Mouse (Mus musculus) thymus, postnatal 10 days (tissue): ENCODE measurements around the gene Atxn3.
"Not testable (repeated sequence)": the region's sequence is repeated elsewhere in the genome, so short reads cannot be mapped to it uniquely, and the experiment has no call there.

Source experiments
- DNase-seq, 2 experiments: peaks; one replicate each; pipeline ENCODE4 v3.0.0; 2021; ENCODE audit warnings: low spot score in 2 of 2

Atxn3 gene

DNA sequence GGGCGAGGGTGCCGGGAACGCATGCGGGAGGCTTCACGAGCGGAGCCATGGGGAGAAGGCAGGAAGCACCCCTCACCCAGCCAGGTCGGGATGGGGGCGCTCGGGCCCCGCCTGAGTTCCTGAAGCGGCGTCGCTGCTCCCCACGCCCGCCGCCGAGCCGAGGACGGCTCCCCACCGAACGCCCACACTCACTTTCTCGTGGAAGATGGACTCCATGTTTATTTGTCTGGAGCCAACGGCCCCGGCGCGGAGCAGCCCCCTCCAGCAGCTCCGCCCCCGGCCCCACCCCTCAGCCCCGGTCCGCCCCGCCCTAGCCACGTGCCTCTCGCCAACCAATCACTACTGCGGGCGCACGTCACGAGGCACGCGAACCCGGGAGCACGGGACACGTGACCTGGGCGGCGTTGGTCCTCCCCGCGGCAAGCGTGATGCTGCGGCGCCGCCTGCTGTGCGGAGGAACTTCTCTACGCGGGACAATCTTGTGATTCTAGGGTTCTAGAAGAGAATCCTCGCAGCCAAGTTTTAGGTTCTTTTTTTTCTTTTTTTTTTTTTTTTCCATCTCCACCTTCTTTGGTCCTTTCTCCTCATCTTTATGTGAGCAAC, at the start of gene Atxn3:
Gene Atxn3, minus strand, starts transcription at position 305 of the 603 bp plus-strand sequence.
- DNase-seq, result peak; percentile 96

DNA sequence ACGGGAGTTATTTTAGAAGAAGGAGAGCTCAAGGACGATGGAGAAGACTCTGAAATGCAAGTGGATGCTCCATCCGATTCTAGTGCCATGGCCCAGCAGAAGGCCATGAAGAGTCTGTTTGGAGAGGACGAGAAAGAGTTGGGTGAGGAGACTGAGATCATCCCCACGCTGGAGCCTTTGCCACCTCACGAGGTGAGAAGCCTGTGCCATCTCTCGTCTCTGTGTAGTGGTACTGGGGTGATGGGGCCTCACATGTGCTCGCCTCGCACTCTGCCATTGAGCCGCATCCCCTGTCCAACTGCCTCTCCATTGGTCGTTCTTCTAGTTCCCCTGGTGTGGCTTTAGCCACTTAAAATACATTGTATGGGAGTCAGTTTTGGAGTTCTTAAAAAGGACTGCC, 42.7 kb upstream of the Atxn3 start:
- no peak for DNase-seq

DNA sequence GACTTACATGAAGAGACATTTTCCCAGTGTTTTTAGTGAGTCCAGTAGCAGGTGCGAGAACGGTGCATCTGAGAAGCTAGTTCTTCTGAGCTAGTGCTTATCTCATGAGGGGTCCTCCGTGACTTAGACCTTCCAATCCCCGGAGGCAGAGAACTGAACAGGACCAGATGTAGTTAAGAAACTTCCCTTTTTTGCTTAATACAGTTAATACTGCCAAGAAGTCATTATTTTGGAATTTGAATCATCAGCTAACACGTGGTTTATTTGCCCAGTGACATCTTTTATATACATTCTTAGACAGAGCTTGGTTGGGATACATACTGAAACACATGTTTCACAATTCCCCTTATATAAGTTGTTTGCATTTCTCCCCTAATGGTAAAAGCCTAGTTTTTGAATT, 40.9 kb upstream of the Atxn3 start:
- no peak for DNase-seq

DNA sequence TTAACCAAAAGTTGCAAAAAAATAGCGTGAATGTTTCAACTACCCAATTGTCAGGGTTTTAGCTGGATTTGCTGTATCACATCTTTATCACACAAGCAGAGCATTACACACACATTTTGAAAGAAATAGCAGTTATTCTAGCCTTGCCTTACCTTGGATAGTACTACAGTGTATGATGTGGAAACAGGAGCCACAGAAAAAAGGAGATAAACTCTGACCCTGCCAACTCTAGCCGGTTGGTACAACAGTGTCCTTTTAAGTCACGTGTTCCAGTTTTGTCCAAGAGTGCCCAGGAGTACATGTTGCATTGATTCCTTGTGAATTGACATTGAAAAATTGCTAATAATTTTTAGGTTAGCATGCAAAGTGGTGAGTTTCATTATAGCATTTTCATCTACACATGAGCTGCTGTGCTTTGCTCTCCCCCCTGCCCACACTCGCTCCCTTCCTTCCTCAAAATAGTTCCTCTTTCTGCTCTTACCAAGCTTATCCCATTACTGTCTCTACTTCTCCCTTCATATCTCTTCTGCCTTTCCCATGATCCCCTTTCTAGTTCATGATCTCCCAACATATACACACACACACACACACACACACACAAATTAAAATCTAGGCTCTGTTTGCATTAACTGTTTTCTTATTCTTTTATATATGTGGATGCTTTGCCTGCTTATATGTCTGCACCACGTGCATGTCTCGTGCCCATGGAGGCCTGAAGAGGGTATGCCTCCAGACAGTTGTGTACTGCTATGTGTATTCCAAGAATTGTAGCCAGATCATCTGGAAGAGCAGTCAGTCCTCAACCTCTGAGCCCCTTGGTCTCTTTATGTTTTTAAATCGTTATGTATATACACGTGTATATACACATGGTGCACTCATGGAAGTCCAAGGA, 36.8 kb upstream of the Atxn3 start:
- no peak for DNase-seq

DNA sequence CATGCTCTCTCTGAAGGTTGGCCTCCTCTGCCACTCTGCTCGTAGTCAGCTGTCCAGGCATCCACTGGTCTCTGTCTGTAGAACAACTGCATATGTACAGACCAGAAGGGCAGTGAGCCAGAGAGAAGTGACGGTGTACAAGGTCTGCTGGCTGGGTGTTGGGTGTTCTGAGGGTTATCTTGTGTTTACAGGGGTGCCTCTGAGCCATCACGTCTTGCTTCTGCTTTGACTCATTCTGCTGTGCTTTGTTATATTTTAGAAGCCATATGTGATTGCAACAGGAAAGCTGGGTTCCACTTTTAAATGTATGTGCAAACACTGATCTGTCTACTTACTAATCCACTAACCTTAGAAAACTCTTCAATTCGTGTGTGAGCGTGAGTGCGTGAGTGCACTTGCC, 29.6 kb upstream of the Atxn3 start:
- DNase-seq, result no peak

DNA sequence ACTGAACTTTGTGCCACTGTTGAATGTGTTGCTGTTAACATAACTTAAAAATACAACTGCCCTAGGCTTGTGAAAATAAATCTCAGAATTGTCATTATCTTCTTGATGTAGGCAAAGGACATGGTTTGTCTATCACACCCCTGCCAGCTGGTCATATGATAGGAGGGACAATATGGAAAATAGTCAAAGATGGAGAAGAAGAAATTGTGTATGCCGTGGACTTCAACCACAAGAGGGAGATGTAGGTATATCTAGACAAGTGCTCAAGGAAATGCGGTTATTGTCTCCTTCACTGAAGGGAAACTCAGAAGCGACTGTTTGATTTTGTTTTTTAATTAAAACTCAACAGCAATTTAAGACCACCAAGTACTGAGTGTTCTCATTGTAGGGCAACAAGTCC, 27.1 kb upstream of the Atxn3 start:
- DNase-seq, result no peak

DNA sequence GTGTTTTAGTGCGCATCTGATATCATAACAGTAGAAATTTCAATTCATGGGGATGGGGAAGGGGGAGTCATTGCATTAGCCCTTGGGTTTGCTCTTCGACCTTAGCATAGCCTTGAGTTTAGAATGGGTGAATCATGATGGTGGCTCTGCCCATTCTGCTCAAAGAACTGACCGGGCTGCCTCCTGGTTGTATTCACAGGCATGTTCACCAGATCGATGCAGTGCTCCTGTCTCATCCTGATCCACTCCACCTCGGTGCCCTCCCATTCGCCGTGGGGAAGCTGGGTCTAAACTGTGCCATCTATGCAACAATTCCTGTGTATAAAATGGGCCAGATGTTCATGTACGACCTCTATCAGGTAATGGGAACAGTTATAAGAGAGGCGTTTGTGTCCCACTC, 24.9 kb upstream of the Atxn3 start:
- DNase-seq, result no peak

DNA sequence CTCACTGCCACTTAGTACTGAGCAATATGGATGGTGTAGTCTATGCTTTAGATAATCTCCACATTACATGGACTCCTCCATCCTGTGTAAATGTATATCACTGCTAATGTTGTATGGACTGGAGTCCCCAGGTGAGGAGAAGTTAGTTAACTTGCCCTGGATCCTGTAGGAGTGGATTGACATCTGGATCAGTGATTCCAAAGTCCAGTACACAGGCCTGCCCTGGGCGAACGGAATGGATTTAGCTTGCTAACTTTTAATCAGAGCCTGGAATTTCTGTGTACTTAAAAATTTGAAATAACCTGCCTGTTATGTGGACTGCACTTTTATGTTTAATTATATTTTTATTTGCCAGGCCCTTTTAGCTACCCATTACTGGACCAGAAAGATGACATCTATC, 23.5 kb upstream of the Atxn3 start:
- no peak for DNase-seq

DNA sequence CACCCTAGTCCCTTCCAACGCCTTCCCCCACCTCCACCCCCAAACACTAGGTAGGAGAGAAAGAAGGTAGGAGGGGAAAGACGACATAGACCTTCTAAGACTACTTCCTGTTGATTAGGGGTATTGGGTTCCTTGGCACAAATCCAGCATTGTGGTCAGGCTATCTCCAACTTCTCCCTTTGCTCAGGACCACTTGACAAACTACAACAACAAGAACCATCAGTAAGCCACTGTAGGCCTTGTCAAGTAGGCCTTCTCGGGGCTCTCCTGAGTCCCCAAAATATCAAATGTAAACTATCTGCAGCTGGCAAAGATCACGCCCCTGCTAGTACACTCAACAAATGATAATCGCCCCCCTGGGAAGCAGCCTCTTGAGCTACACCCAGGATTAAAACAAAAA, 22.2 kb upstream of the Atxn3 start:
- DNase-seq, result no peak

DNA sequence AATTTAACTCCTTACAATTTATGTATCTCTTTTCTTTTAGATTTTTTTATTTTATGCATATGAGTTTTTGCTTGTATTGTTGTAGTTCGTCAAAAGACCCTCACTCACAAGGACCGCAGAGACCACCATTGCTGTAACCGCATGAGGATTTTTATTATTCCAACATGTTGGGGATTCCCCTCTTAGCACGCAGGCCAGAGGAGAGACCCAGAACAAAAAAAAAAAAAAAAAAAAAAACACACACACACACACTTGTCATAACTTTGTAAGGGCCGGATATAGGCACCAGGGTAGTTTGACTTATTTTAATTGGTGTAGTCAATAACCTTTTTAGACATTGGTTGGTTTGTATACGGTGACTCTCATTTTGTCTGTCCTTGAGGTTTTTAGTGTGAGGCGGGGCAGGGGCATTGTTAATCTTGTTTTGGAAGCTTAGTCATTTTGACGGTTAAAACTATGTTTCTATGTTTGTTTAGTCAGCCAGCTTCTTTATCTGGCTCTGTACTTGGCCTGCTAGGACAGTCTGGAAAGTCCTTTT, 21.2 kb upstream of the Atxn3 start:
- DNase-seq, result no peak

DNA sequence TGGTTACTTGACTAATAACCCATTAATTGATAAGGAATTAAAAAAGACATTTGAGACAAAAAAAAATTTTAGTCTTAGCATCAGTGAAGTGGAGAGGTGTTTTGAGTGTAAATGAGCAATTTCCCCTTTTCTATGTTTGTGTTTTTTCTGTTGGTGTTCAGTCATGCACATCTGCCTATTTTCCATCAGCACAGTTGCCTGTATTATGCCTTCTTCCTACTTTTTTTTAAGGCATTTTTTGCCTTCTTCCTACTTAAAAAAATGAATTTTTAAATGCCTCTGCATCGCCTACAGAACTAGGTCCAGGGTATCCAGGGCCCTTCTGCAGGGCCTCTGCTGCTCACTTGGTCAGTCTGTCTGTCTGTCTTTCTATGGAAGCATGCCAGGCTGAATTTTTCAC, 20.5 kb upstream of the Atxn3 start:
- DNase-seq, result no peak

DNA sequence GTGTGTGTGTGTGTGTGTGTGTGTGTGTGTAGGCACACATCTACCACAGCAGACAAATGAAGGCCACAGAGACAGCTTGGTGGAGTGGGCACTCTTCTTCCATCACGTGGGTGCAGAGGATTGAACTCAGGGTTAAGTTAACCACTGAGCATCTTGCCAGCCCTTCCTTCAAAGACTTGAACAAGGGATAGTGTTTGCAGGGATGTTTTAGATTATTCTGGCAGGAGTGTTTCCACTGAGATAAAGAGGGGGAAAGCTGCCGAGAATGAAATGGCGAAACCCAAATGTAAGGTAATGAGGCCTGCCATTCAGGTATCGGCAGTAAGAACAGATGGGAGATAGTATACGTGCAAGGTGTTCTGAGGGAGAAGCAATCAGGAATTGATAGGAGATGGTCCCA, 20.1 kb upstream of the Atxn3 start:
- DNase-seq, result no peak

DNA sequence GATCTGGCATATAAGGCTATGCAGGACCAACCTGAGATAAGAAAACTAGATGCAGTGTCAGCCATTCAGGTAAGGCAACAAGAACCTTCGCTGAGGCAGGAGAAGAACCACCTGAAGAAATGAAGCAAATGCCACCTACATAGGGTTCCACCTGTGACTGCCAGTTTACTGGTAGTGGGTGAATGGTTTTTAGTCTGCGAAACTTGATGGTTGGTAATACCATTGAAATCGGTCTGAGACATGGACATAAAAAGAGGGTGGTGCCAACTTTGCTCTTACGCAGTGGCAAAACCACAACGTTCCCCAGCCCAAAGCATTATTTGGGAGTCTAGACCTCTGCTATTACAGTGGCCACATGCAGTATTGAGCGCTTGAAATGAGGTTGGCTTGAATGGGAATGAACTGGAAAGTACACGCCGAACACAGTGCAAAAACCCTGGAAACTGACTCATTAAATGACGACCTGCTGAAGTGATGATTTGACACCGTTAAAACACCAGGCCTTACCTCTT, 19.4 kb upstream of the Atxn3 start:
- DNase-seq, result no peak

DNA sequence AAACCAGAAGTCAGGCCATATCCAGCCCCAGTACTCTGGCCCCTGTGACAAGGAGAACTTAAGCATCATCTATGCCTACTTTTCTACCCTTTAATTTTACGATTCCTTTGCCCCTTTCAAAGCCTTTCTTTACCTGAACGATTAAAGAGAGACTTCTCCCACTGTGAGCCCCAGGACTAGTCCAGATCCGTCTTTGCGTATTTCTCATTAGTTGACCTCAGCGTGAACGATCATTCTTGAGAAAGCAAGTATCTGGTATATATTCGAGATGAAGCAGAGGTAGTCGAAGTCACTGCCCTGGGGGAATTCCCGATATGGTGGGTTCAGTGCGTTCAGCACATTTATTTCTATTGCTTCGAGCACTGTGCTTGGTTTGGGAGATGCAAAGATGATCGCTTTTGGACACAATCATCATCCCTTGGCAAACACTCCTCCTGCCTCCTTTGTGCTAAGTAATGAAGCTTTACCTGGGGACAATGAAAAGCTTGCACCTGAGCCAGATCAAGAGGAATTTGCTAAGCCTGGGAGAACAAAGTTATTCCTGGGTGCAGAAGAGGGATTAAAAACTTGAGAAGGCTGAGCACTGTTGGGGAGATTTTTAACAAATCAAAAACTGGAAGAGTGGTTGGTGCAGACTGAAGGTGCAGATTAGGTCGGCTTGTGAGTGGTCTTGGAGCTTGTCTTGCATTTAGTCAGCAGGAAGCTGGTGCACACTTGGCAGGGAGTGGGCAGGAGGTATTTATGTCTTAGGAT, 18.8 kb upstream of the Atxn3 start:
- DNase-seq, result no peak

DNA sequence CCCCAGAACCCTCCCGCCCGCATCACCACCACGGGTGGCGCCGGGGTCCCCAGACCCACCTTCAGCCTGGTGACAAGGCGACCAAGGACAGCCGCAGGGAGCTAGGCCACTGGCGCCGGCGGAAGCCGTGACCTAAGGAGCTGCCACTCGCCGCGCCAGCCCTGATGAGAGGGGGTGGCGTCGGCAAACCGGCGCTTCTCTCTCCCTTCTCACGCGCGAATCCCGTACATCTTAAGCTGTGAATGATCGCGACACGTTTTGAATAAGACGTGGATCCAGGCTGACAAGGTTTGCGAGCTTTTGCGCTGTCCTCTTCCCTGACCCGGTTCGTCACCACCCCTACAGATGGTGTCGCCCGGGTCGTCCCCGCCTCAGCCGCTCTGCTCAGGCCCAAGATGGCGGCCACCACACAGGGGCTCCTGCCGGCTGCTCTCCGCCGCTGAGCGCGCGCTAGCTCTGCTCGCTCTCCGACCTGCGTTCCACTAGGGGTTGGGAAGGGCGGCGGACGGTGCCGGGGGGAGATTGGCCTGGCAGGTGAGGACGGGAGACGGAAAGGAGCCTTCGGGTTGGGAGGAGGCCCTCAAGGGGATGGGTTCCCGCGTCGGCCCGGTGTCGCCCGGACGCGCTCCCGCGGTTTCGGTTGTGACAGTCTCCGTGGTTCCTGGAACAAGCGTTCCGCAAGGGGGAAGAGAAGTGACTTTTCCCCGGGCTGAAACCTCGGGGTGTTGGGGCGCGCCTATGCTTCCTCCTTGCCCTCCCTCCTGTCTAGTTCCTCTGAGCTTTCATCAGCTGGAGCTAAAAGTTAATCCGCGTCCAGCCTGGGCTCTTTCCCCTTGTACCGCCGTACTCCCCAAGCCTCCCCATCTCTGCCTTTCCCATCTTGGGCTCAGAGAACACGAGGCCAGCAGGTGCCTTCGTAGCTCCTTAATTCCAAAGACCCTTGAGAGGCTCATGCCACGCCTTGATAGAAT, 17.8 kb upstream of the Atxn3 start, which contains the start of gene Cpsf2:
Gene Cpsf2, plus strand, starts transcription at position 388 of the 971 bp plus-strand sequence.
- peak; percentile 71 to 75 for DNase-seq

DNA sequence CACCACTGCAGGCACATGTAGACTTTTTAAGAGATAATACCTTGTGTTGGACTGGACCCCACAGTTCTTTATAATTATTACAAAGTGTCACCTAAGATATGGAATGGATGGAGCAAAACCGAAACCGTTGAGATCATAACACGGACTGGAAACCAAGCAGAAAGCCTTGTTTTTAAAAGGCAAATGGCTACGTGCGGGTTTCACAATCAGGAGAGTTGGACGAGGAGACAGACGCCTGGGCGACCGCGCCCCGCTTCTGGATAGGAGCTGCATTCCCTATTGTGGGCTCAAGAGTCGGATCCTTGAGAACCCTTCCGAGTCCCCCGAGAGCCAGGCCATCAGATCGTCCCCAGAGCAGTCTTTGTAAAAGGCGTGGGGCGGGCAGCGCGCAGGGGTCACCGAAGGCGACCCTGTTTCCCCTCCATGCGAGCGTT, 17.1 kb upstream of the Atxn3 start:
- DNase-seq, result no peak

DNA sequence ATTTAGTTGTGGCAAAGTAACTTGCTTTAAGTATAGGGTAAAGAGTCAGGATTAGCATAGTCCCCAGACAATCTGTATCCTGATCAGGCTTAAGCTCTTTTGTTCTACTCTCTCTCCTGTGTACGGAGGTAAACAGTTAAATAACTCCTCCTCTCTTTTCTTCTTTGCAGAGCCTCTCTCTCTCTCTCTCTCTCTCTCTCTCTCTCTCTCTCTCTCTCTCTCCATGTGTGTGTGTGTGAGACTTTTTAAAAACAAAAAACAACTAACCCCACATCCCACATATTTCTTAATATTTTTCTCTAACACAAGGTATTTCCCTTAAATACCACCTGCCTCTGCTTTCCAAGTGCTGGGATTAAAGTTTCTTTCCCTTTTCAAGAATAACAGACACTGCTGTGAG, 16.5 kb upstream of the Atxn3 start:
- no peak for DNase-seq

DNA sequence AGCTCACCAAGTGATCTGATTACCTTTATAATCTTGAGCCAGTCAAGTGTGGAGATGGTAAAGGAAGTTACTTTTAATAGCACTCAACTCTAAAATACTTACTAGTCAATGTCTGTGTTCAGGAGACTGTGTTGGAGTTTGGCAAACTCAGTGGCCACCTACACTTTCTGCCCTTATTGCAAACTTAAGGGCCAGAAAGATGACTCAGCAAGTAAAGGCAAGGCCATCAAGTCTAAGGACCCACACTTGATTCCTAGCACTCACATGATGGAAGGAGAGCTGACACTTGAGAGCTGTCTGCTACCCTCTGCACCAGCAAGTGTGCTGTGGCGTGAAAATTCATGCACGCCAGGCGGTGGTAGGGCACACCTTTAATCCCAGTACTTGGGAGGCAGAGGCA, 14.2 kb upstream of the Atxn3 start:
- DNase-seq, result no peak

DNA sequence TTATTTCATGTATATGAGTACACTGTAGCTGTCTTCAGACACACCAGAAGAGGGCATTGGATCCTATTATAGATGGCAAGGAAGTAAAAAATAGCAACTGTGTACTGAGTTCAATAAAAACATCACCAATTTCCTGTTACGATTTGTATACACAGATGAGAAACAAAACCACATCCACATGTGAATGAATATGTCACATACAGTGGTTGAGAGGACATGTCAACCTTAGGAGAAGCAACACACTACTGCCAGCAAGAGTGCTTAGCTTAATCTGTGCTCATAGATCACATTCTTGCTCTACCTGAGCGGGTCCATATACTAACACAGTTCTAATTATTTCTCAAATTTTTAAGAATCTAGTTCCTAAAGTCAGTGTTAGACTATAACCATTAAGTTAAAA, 13.3 kb upstream of the Atxn3 start:
- DNase-seq, result no peak

DNA sequence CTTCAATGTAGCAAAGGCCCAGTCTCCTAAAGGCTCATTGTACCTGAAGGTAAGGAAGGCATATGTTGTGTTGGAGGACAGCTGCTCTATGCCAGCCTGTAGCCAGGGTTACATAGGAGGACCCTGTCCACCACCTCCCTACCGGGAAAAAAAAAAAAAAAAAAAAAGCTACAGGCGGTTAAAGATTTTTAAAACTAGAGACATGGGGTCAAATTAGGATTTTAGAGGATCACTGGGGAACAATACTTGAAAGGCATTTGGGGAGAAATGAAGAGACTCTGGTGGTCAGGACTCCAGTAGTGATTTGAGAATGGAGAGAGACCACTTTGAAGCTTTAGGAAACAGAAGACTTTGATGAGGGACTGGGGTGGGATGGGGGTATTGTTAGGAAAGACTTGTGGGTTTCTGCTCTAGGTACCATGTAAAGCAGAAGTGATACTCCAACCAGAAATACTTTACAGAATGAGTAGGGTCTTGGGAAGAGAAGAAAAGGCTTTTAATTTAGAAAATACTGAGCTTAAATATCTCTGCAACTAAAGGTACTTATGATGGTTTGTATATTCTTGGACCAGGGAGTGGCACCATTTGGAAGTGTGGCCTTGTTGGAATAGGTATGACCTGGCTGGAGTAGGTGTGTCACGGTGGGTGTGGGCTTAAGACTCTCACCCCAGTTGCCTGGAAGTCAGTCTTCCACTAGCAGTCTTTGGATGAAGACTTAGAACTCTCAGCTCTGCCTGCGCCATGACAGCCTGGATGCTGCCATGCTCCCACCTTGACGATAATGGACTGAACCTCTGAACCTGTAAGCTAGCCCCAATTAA, 1.1 kb upstream of the Atxn3 start:
- DNase-seq, result not testable (repeated sequence)
